Mouse (Mus musculus) gastrocnemius, postnatal 14 days (tissue): ENCODE results near the gene Eme1. TPM values are rescaled to one million over a fixed set of nuclear protein-coding genes. Genes with fewer than 3 reads are reported as not detected.
"Not testable (repeated sequence)": the region's sequence is repeated elsewhere in the genome, so short reads cannot be mapped to it uniquely, and the experiment has no call there.

Experiments used
- DNase-seq: peaks from one replicate; pipeline ENCODE4 v3.0.0; 2021; ENCODE audit warnings: mixed read lengths
- intact Hi-C: fragments of 180-260 bp; cut with DNase I; formaldehyde crosslinking; loops from one replicate; pipeline ENCODE4 v1.15.1; 2025; ENCODE audit warnings: low total_unique reads
- total RNA-seq, 2 experiments: library from RNA; stranded (reverse); gene quantifications; 2 replicates each; pipeline ENCODE4 v1.2.3; 2021

The Eme1 gene
- total RNA-seq, 2 experiments from 2014 or later = 0.90 to 0.91 TPM

GRCm38 (mm10) chr11:94661344-94661743 lies 7.6 kb upstream of the Eme1 start:
- DNase-seq = no peak
- intact Hi-C loops = no loop called here

- no peak for DNase-seq
- intact Hi-C loops = no loop called here
Observed at GRCm38 (mm10) chr11:94652973-94653372, 791 bp downstream of the Eme1 start.

GRCm38 (mm10) chr11:94651241-94651640 lies 2.5 kb downstream of the Eme1 start:
- DNase-seq, intact Hi-C loops: not testable (repeated sequence)

GRCm38 (mm10) chr11:94646457-94646856 lies 7.3 kb downstream of the Eme1 start:
- intact Hi-C loops = no loop called here
- DNase-seq = no peak

- intact Hi-C loops = no loop called here
- no peak for DNase-seq
Observed at GRCm38 (mm10) chr11:94644461-94645219, 9.1 kb downstream of the Eme1 start.

- intact Hi-C loops = loop anchor here (10.0 kb wide), 1 partner anchor 80 kb away; no protein-coding TSS in a partner anchor
- no peak for DNase-seq
Observed at GRCm38 (mm10) chr11:94634431-94634830, 19.3 kb downstream of the Eme1 start.

GRCm38 (mm10) chr11:94632988-94633387 lies 20.8 kb downstream of the Eme1 start:
- DNase-seq = no peak
- intact Hi-C loops = loop anchor here (10.0 kb wide), 1 partner anchor 82 kb away; no protein-coding TSS in a partner anchor

GRCm38 (mm10) chr11:94631969-94632368 lies 21.8 kb downstream of the Eme1 start:
- DNase-seq = no peak
- intact Hi-C loops = loop anchor here (10.0 kb wide), 1 partner anchor 83 kb away; no protein-coding TSS in a partner anchor

GRCm38 (mm10) chr11:94630199-94631011 lies 23.4 kb downstream of the Eme1 start:
- peak; percentile 65 for DNase-seq
- intact Hi-C loops = loop anchor here (10.0 kb wide), 1 partner anchor 84 kb away; no protein-coding TSS in a partner anchor

GRCm38 (mm10) chr11:94629884-94630198 lies 23.9 kb downstream of the Eme1 start:
- intact Hi-C loops = loop anchor here (10.0 kb wide), 1 partner anchor 85 kb away; no protein-coding TSS in a partner anchor
- no peak for DNase-seq

GRCm38 (mm10) chr11:94629199-94629883 lies 24.4 kb downstream of the Eme1 start, which contains the start of gene Lrrc59:
Lrrc59 (plus strand) TSS chr11:94629767.
- peak; percentile 95 for DNase-seq
- intact Hi-C loops = no loop called here

GRCm38 (mm10) chr11:94622162-94622561 lies 31.6 kb downstream of the Eme1 start:
- intact Hi-C loops = no loop called here

GRCm38 (mm10) chr11:94621458-94621852 lies 32.3 kb downstream of the Eme1 start:
- DNase-seq = no peak
- intact Hi-C loops = no loop called here

More at GRCm38 (mm10) chr11:94622162-94622561, 31.6 kb downstream of the Eme1 start:
- no peak for DNase-seq

- no peak for DNase-seq
- intact Hi-C loops = no loop called here
Observed at GRCm38 (mm10) chr11:94620766-94621457, 32.9 kb downstream of the Eme1 start.

GRCm38 (mm10) chr11:94617646-94618045 lies 36.1 kb downstream of the Eme1 start:
- intact Hi-C loops = no loop called here
- DNase-seq = no peak

- intact Hi-C loops = no loop called here
- DNase-seq = no peak
Observed at GRCm38 (mm10) chr11:94615494-94615893, 38.3 kb downstream of the Eme1 start.

GRCm38 (mm10) chr11:94614603-94615002 lies 39.2 kb downstream of the Eme1 start:
- intact Hi-C loops = no loop called here

GRCm38 (mm10) chr11:94610744-94611740 lies 42.7 kb downstream of the Eme1 start:
- DNase-seq = no peak
- intact Hi-C loops = no loop called here

More at GRCm38 (mm10) chr11:94614603-94615002, 39.2 kb downstream of the Eme1 start:
- no peak for DNase-seq
